Mouse (Mus musculus): ENCODE measurements at regions not wholly inside any gene's neighbourhood (a gene's known extent, or its start where the extent isn't known, plus 50 kb on each side); places are given as distances from the start of the nearest gene placed in this dataset.

DNA sequence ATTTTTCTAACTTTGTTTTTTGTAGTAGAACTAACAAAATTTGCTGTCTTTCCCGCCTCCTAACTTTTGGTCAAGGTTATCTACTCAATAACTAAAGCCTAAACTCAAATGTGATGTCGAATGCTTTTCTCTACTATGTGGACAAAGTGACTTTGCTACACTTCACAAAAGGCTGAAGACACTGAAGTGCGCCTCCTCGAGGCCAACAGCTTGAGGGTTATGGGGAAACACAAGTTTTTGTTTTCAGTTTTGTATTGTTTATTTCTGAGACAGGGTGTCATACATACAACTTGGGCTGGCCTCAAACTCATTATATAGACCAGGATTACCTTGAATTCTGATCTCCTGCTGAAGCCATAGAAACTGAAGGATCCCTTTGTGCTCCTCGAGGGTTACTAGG is 162.4 kb upstream of the Tnfaip3 start:
- Histone ChIP-seq H3K27me3 (ENCODE audit: control insufficient read depth, insufficient read depth, low read length) (no peaks in the 10 kb centered on the region), H3K9ac (ENCODE audit: low read length) (no peak overlapping the region), H3K36me3 (ENCODE audit: control insufficient read depth, insufficient read depth, low read length) (no peaks in the 10 kb centered on the region), H3K4me3 (replicated peaks; ENCODE audit: low read length) (no peak overlapping the region), H3K9me3 (replicated peaks; ENCODE audit: control insufficient read depth, low read length) (no peaks in the 10 kb centered on the region; the same call in 1 of the 2 replicates), H3K27ac (ENCODE audit: low read length) (no peak overlapping the region), H3K4me2 (ENCODE audit: low read depth, low read length) (no peak overlapping the region), H3K4me1 (ENCODE audit: control insufficient read depth, insufficient read depth, low read length) (0 out of 2 replicates have a peak, but pooled peaks cover 2% of the 10 kb centered on the region)
- 85% methylated on average over 5 of the region's 5 CpGs for WGBS
- no peak for ATAC-seq (ENCODE audit: insufficient read depth, low FRiP score)

DNA sequence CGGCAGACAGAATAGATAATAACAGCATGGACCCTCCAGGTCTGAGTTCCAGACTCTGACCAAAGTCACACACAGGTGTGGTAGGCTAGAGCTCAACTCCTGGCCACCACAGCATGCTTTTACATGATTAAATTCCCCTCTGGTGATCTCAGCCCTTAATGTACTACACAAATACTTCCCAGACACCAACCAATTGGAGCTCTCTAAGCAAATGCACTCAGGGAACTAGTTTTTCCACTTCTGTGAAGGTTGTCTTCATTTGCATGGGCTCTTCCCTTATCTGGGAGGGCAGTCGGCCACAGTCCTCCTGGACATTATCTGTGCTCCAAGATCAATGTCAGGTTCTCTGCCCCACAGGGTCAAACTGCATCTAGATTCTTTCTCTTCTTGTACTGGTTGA is 162.0 kb upstream of the Tnfaip3 start:
- no peaks in the 10 kb centered on the region; the same call in 1 of the 2 replicates for H3K9me3 ChIP-seq (replicated peaks; ENCODE audit: control insufficient read depth, low read length)
- peak; percentile 66; the same call in 1 of the 2 replicates for ATAC-seq (ENCODE audit: insufficient read depth, low FRiP score)
- H3K36me3 ChIP-seq (ENCODE audit: control insufficient read depth, insufficient read depth, low read length) = no peaks in the 10 kb centered on the region
- H3K4me3 ChIP-seq (replicated peaks; ENCODE audit: low read length) = no peak overlapping the region
- H3K27ac ChIP-seq (ENCODE audit: low read length) = peak overlapping the region; percentile 49
- H3K9ac ChIP-seq (ENCODE audit: low read length) = no peak overlapping the region
- 55% methylated on average over 2 of the region's 2 CpGs for WGBS
- no peaks in the 10 kb centered on the region for H3K27me3 ChIP-seq (ENCODE audit: control insufficient read depth, insufficient read depth, low read length)
- no peak overlapping the region for H3K4me2 ChIP-seq (ENCODE audit: low read depth, low read length)
- 0 out of 2 replicates have a peak, but pooled peaks cover 2% of the 10 kb centered on the region for H3K4me1 ChIP-seq (ENCODE audit: control insufficient read depth, insufficient read depth, low read length)

DNA sequence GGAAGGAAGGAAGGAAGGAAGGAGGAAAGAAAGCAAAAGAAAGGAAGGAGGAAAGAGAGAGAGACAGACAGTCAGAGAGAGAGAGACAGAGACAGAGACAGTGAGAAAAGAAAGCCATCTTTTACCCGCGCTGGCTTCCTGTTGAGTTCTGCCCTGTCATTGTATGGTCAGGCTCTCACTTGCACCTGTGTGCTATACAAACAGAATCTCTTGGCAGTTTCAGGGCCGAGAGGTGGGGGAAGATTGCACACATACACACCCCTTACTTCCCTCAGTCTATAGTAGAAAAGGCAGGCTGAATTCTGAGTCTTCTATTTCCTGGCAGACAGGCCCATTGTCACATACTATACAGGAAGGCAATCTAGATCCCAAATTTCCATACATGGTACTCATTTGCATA is 160.8 kb upstream of the Tnfaip3 start:
- no peaks in the 10 kb centered on the region for H3K36me3 ChIP-seq (ENCODE audit: control insufficient read depth, insufficient read depth, low read length)
- no peaks in the 10 kb centered on the region; the same call in 1 of the 2 replicates for H3K9me3 ChIP-seq (replicated peaks; ENCODE audit: control insufficient read depth, low read length)
- WGBS = 57% methylated on average over 3 of the region's 3 CpGs
- no peak overlapping the region for H3K27ac ChIP-seq (ENCODE audit: low read length)
- H3K4me3 ChIP-seq (replicated peaks; ENCODE audit: low read length) = no peak overlapping the region
- no peaks in the 10 kb centered on the region for H3K27me3 ChIP-seq (ENCODE audit: control insufficient read depth, insufficient read depth, low read length)
- H3K4me1 ChIP-seq (ENCODE audit: control insufficient read depth, insufficient read depth, low read length) = 0 out of 2 replicates have a peak, but pooled peaks cover 2% of the 10 kb centered on the region
- no peak; the same call in 1 of the 2 replicates for ATAC-seq (ENCODE audit: insufficient read depth, low FRiP score)
- no peak overlapping the region for H3K4me2 ChIP-seq (ENCODE audit: low read depth, low read length)
- H3K9ac ChIP-seq (ENCODE audit: low read length) = no peak overlapping the region

DNA sequence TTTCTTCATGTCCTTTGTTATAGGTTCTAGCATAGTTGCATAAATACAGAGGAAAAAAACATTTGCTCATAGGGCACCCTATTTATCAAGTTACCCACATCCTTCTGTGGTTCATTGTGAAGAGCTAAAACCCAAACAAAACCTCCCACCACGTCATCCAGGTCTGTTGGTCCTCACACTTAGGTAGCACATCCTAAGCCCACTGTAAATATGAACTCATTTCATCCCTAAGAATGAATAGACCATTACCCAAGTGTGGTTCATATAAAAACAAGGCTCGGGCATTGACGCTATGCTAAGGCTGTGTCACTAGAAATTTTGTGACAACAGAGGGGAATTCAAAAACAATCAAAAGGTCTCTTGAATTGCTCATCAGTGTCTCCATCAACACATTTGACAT is 156.4 kb upstream of the Tnfaip3 start:
- no peaks in the 10 kb centered on the region for H3K27me3 ChIP-seq (ENCODE audit: control insufficient read depth, insufficient read depth, low read length)
- no peak overlapping the region for H3K9ac ChIP-seq (ENCODE audit: low read length)
- no peaks in the 10 kb centered on the region; the same call in 1 of the 2 replicates for H3K9me3 ChIP-seq (replicated peaks; ENCODE audit: control insufficient read depth, low read length)
- H3K4me3 ChIP-seq (replicated peaks; ENCODE audit: low read length) = no peak overlapping the region
- H3K36me3 ChIP-seq (ENCODE audit: control insufficient read depth, insufficient read depth, low read length) = no peaks in the 10 kb centered on the region
- 62% methylated on average over 3 of the region's 3 CpGs for WGBS
- H3K4me1 ChIP-seq (ENCODE audit: control insufficient read depth, insufficient read depth, low read length) = peaks cover 4% of the 10 kb centered on the region; the same call in 1 of the 2 replicates
- H3K27ac ChIP-seq (ENCODE audit: low read length) = no peak overlapping the region
- no peak overlapping the region for H3K4me2 ChIP-seq (ENCODE audit: low read depth, low read length)
- no peak for ATAC-seq (ENCODE audit: insufficient read depth, low FRiP score)

DNA sequence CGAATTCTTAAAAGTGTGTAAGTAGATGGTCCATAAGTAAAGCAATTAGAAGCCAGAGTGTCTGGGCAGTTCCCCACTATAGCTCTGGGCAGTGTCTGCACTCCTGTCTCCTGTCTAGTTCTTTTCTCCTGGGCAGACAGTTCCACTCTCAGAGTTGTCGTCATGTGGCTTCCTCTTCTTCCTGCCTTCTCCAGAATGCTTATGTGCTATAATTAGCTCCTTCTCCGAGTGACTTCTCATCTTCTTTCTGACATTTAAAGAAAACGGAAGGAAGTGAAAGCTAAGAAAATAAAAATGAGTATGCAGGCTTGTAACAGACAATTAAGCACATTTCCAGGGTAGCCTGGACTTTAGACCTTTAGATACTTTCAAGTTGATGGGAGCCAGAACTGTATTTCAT is 155.1 kb upstream of the Tnfaip3 start:
- Histone ChIP-seq H3K9ac (ENCODE audit: low read length) (no peak overlapping the region), H3K27ac (ENCODE audit: low read length) (no peak overlapping the region), H3K4me2 (ENCODE audit: low read depth, low read length) (no peak overlapping the region), H3K4me3 (replicated peaks; ENCODE audit: low read length) (no peak overlapping the region), H3K4me1 (ENCODE audit: control insufficient read depth, insufficient read depth, low read length) (peaks cover 2% of the 10 kb centered on the region; the same call in 1 of the 2 replicates), H3K36me3 (ENCODE audit: control insufficient read depth, insufficient read depth, low read length) (no peaks in the 10 kb centered on the region), H3K27me3 (ENCODE audit: control insufficient read depth, insufficient read depth, low read length) (no peaks in the 10 kb centered on the region), H3K9me3 (replicated peaks; ENCODE audit: control insufficient read depth, low read length) (no peaks in the 10 kb centered on the region; the same call in 1 of the 2 replicates)
- ATAC-seq (ENCODE audit: insufficient read depth, low FRiP score) = no peak
- 39% methylated on average over 4 of the region's 4 CpGs for whole genome bisulfite sequencing

DNA sequence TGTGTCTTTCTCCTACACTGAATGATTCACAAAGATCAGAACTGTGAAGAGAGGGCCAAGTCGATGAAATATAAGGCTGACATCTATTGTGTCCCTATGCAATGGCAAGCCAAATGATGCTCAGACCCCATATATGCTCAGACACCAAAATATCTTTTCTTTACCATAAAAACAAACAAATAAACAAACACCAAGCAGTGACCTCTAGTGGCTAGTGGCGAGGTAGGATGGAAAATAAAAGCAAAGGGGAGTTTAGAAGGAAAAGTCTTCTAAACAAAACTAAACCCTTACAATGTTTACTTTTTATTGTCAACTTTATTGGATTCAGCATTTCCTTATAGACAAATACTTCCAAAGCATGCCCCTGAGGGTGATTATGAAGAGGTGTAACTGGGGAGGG is 153.8 kb upstream of the Tnfaip3 start:
- no peak for ATAC-seq (ENCODE audit: insufficient read depth, low FRiP score)

DNA sequence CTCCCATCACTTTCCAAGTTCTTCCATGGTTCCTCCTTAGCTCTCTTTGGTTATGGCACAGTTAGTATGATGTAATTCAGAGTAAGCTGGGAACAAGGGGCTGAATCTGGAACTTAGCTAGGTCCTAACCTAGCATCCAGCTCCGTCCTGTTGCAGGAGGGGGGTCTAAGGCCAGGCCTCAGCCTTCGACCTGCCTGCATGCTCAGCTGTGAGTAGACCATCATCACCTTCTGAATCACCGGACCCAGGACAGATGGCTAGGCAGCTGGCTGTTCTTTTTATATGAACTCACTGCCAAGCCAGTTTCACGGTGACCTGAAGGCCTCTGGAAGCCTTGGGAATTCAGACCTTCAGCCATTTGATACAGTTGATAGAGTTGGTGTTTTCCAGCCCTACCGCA is 152.9 kb upstream of the Tnfaip3 start:
- peaks cover 2% of the 10 kb centered on the region; the same call in 1 of the 2 replicates for H3K4me1 ChIP-seq (ENCODE audit: control insufficient read depth, insufficient read depth, low read length)
- no peak overlapping the region for H3K9ac ChIP-seq (ENCODE audit: low read length)
- WGBS = 85% methylated on average over 5 of the region's 5 CpGs
- H3K27me3 ChIP-seq (ENCODE audit: control insufficient read depth, insufficient read depth, low read length) = no peaks in the 10 kb centered on the region
- no peak overlapping the region for H3K4me3 ChIP-seq (replicated peaks; ENCODE audit: low read length)
- H3K27ac ChIP-seq (ENCODE audit: low read length) = no peak overlapping the region
- no peak for ATAC-seq (ENCODE audit: insufficient read depth, low FRiP score)
- no peaks in the 10 kb centered on the region for H3K36me3 ChIP-seq (ENCODE audit: control insufficient read depth, insufficient read depth, low read length)
- H3K4me2 ChIP-seq (ENCODE audit: low read depth, low read length) = no peak overlapping the region
- H3K9me3 ChIP-seq (replicated peaks; ENCODE audit: control insufficient read depth, low read length) = no peaks in the 10 kb centered on the region

More for the DNA sequence above, 153.8 kb upstream of the Tnfaip3 start:
- peaks cover 2% of the 10 kb centered on the region; the same call in 1 of the 2 replicates for H3K4me1 ChIP-seq (ENCODE audit: control insufficient read depth, insufficient read depth, low read length)
- WGBS = 74% methylated on average over 2 of the region's 2 CpGs
- H3K36me3 ChIP-seq (ENCODE audit: control insufficient read depth, insufficient read depth, low read length) = no peaks in the 10 kb centered on the region
- no peak overlapping the region for H3K4me3 ChIP-seq (replicated peaks; ENCODE audit: low read length)
- no peaks in the 10 kb centered on the region for H3K27me3 ChIP-seq (ENCODE audit: control insufficient read depth, insufficient read depth, low read length)
- H3K4me2 ChIP-seq (ENCODE audit: low read depth, low read length) = no peak overlapping the region
- H3K9ac ChIP-seq (ENCODE audit: low read length) = no peak overlapping the region
- H3K27ac ChIP-seq (ENCODE audit: low read length) = no peak overlapping the region
- no peaks in the 10 kb centered on the region for H3K9me3 ChIP-seq (replicated peaks; ENCODE audit: control insufficient read depth, low read length)

DNA sequence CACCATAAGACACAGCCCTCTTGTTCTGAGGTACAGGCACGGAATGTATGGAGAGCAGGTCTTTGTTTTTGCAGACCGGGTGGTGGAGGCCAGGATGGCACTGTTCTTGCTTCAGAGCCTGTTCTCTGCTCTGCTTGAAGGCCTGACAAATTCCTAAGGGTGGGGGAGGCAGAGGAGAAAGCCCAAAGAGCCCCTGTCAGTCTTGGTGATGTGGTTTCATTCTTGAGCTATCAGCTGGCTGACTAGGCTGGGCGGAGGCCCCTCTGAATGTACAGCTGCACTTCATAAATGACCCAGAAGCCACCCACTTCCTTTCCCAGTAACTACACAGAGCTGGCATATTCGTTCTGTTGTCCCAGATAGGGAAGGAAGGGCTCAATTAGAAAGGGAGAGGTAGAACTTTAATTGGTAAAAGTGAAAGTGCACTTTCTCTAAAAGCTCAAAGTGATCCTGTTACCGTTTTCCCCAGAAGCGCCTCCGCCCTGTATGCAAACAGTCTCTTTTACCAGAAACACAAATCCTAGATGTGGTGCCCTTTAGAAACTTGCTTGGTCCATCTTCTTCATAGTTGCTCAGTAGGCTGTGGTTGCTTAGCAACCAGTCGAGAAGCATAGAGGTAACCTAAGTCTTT is 152.3 kb upstream of the Tnfaip3 start:
- Histone ChIP-seq H3K4me2 (ENCODE audit: low read depth, low read length) (0 out of 2 replicates have a peak overlapping the region, but pooled peaks have one; percentile 10), H3K27me3 (ENCODE audit: control insufficient read depth, insufficient read depth, low read length) (no peaks in the 10 kb centered on the region), H3K4me3 (replicated peaks; ENCODE audit: low read length) (no peak overlapping the region), H3K36me3 (ENCODE audit: control insufficient read depth, insufficient read depth, low read length) (no peaks in the 10 kb centered on the region), H3K27ac (ENCODE audit: low read length) (0 out of 2 replicates have a peak overlapping the region, but pooled peaks have one; percentile 34), H3K9me3 (replicated peaks; ENCODE audit: control insufficient read depth, low read length) (no peaks in the 10 kb centered on the region), H3K4me1 (ENCODE audit: control insufficient read depth, insufficient read depth, low read length) (peaks cover 2% of the 10 kb centered on the region; the same call in 1 of the 2 replicates), H3K9ac (ENCODE audit: low read length) (no peak overlapping the region)
- peak; percentile 53; the same call in 1 of the 2 replicates for ATAC-seq (ENCODE audit: insufficient read depth, low FRiP score)
- 28% methylated on average over 8 of the region's 8 CpGs for WGBS

DNA sequence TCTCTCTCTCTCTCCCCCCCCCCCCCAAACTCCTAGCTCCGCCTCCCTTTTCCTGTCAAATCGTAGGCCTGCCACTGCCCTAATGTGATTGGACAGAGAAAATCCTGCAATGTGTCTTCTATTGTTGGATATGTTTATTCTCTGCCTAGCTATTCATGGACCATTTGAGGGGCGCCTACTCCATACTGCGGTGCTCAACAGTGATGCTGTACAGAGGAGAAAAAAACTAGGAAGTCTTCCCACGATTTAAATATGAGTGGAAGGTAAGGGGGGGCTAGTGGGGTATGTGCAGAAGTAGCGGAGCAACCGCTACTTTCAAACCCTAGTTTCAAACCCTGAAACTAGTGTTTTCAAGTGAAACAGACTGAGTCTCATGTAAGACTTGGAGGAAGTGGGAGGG is 151.6 kb upstream of the Tnfaip3 start:
- H3K9me3 ChIP-seq (replicated peaks; ENCODE audit: control insufficient read depth, low read length) = no peaks in the 10 kb centered on the region

More for the DNA sequence above, 151.6 kb upstream of the Tnfaip3 start:
- Histone ChIP-seq H3K9ac (ENCODE audit: low read length) (no peak overlapping the region), H3K4me2 (ENCODE audit: low read depth, low read length) (no peak overlapping the region), H3K36me3 (ENCODE audit: control insufficient read depth, insufficient read depth, low read length) (no peaks in the 10 kb centered on the region), H3K4me3 (replicated peaks; ENCODE audit: low read length) (no peak overlapping the region), H3K27ac (ENCODE audit: low read length) (no peak overlapping the region), H3K27me3 (ENCODE audit: control insufficient read depth, insufficient read depth, low read length) (no peaks in the 10 kb centered on the region), H3K4me1 (ENCODE audit: control insufficient read depth, insufficient read depth, low read length) (peaks cover 2% of the 10 kb centered on the region; the same call in 1 of the 2 replicates)
- WGBS = 69% methylated on average over 7 of the region's 7 CpGs
- ATAC-seq (ENCODE audit: insufficient read depth, low FRiP score) = no peak
